Mouse (Mus musculus) natural killer cell, adult 2 months (primary cell): ENCODE results near the gene Gbx1.
A peak's percentile ranks its signal among the peaks of the same experiment; 100 is the strongest.
"Not testable (repeated sequence)": the region's sequence is repeated elsewhere in the genome, so short reads cannot be mapped to it uniquely, and the experiment has no call there.

Source experiments
- DNase-seq, 2 experiments: peaks; one replicate each; pipeline ENCODE4 v3.0.0; 2022; ENCODE audit warnings: low spot score in 2 of 2

Gbx1 gene

GRCm38 (mm10) chr5:24526889-24527230 is at the start of gene Gbx1:
Gene Gbx1 (minus strand): TSS chr5:24527202.
- no peak for DNase-seq

DNA sequence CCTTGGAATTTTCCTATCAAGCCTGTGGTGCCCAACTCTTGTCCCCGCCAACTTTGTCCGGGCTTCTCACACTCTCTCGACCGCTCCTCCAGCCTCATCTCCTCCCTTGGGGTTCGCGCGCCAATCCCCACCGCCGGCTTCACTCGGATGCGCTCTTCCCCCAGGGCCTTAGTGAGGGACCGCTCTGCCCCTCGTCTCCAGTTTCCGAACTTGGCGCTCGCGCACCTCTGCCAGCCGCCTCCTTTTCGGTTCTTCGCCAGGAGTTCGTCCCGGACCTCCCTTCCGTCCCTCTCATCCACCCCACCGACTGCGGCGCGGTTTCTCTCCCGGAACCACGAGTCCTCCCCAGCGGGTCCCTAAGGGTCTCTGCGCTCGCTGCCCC is 49.8 kb upstream of the Gbx1 start:
- no peak for DNase-seq

DNA sequence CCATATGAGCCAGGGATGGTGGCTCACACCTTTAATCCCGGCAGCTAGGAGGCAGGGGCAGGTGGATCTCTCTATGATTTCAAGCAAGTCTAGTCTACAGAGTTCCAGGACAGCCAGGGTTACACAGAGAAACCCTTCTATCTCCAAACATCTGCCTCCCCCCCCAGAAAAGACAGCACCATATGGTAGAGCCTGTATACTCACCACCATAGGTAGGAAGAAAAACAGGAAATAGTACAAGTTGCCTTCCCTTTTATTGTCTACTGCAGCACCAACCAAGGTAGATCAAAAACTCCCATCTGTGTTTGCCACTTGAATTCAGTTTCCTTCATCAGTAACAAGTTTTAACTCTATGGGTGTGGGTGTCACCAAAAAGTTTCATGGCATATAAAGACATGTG is 48.9 kb upstream of the Gbx1 start:
- DNase-seq: no peak

- DNase-seq: no peak
Observed at GRCm38 (mm10) chr5:24556709-24557108, 29.7 kb upstream of the Gbx1 start, which contains the start of gene 4931409K22Rik. Gene 4931409K22Rik (minus strand): TSS chr5:24556809.

DNA sequence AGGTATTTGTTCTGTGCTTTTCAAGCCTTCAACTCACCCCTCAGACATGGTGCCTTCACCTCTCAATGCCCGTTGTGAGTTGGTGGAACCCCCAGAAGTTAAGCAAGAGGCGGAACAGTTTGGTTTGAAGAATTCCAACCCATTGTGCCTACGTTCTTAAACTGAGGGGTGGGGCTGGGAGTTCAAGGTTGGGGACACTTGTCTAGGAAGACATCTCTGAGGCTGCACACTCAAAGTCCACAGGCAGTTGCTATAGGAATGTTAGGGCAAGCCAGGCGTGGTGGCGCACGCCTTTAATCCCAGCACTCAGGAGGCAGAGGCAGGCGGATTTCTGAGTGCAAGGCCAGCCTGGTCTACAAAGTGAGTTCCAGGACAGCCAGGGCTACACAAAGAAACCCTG is 28.3 kb upstream of the Gbx1 start:
- not testable (repeated sequence) for DNase-seq

DNA sequence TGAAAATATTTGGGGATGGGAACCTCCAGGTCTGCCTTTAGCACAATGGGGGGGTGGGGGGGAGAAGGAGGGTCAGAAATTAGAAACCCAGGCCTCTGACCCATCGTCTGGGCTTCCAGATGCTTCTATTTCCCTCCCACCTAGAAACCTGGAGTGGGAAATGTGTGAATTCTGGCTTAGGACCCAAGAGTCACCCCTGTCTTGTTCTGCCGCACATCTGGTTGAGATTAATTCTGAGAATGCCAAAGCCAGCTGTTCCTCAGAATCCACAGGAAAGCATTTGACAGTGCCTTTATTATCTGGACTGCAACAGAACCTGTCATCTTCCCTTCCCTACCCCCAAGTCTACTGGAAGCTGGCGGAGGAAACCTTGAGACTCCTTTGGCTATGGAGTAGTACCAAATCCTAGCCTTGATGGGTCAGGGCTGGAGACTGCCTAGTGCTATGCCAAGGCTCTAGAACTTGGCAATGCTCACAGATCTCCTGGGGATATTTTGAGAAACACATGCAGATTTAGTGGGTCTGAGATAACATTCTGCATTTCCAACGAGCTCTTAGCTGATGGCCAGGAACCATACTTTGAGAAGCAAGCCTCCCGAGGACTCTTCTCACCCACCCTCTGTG is 26.7 kb upstream of the Gbx1 start:
- DNase-seq: no peak

DNA sequence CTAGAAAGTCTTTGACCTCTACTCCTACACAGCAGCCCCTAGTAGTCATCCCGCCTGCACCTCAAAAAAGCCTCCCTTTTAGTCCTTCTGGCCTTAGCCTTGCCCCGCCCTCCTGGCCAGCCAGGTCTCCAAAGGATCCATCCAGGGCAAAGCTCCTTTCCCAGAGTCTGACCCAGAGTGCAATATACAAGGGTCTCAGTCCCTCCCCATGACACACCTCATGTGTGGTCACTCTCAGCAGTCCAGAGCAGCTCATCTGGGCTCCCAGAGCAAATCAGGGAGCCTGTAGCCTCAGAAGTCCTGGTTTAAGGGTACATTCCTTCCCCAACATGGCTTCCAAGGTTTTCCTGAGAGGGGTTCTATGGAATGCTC is 24.3 kb upstream of the Gbx1 start:
- no peak for DNase-seq

DNA sequence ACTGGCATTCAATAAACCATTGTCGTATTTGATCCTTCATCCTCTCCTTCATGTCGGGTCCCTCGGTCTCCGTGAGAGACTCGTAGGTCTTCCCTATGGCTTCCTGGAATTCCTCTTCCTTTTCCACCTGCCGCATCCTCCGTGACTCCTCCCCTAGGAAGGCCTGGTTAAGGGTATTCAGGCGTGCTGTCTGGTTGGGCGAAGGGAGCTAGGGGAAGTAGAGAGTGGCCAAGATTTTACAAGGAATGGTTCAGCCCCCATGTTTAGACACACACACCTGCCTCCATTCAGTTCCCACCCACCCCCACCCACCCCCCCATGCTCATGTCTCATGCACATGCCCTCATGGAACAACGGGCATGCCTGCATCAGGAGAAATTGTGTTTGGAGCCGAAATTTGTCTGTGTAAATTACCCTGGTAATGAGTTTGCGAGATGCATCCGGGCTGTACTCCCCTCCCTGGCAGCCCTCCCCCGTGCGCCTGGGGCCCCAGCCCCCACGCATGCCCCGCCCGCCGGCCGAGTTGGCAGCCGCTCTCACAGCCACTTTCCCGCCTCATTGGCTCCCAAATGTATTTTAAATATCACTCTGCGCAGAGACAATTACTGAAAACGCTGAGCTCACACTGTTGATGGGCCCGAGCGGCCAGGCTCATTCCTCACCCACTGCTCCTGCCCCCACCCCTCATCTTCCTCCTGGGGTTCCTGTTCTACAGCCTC is 23.8 kb upstream of the Gbx1 start:
- no peak for DNase-seq

DNA sequence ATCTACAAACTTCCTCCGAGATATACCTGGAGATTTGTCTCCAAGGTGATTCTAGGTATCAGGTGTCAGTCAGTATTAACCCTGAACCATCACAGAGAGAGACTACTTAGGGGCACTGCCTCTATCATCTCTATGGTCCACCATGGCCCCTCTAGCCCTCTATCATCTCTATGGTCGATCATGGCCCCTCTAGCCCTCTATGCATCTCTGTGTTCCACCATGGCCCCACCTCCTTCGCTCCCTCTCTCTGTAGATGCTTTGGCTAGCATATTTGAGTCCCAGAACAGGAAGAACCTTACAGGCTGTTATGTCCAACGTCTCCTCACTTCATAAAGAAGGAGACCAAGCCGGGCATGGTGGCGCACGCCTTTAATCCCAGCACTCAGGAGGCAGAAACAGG is 15.6 kb upstream of the Gbx1 start:
- no peak for DNase-seq

GRCm38 (mm10) chr5:24541144-24541569 is 14.2 kb upstream of the Gbx1 start:
- no peak for DNase-seq

GRCm38 (mm10) chr5:24540387-24541143 is 13.6 kb upstream of the Gbx1 start, which contains the start of gene Asb10:
Gene Asb10 (minus strand): TSS chr5:24540978.
- peak in 1 of 2 experiments; percentile 19 for DNase-seq

GRCm38 (mm10) chr5:24539571-24540296 is 12.7 kb upstream of the Gbx1 start:
- no peak for DNase-seq

DNA sequence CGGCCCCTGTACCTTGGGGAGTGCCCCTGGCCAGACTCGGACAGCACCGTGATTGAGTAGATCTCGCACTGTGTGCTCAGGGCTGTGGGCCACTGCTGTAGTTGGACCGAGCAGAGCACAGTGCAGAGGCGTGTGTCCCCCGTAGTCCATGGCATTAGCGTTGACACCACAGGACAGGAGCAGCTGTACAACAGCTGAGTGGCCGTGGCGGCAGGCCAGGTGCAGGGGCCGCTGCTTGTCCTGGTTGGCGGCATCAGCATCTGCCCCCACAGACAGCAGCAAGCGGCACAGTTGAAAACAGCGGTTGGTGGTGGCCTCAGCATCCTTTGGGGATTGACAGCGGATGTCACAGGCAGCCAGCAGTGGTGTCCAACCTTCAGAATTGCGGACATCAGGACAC is 10.6 kb upstream of the Gbx1 start:
- no peak for DNase-seq

- no peak for DNase-seq
Observed at GRCm38 (mm10) chr5:24536511-24536910, 9.5 kb upstream of the Gbx1 start.

GRCm38 (mm10) chr5:24535731-24536130 is 8.7 kb upstream of the Gbx1 start:
- DNase-seq: no peak

DNA sequence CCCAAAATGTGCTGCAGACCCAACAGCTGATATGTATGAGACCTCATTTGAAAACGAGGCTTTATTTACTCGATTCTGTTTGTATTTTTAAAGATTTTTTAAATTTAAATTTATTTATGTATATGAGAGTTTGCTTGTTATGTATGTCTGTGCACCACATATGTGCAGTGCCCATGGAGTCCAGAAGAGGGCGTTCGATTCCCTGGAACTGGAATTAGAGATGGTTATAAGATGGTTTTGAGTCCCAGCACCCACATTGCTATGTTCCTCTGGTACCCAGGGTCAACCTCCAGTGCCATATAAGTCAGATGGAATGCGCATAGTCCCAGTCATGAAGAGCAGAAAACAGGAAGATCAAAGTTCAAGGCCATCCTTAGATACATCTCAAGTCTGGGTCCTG is 7.3 kb upstream of the Gbx1 start:
- DNase-seq: no peak

DNA sequence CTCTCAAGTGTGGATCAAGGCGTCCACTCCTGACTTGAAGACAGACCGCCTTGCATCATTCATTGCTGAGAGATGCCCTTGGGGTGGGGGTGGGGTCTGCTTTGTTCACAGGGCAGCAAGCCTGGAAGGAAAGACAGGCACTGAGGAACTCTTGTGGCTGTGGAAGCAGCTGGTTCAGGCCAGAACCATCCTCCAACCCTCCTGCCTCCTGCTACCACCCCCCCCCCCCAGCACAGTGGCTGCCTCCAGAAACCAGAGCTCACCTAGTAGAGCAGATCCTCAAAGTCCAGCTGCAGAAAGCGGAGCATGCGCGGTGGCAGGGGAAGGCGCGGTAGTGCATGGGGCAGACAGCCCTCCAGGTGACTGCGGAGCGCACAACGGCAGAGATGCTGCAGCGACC is 6.4 kb upstream of the Gbx1 start:
- no peak for DNase-seq

- peak; percentile 86 to 90 for DNase-seq
Observed at GRCm38 (mm10) chr5:24530042-24530689, 3.2 kb upstream of the Gbx1 start.

GRCm38 (mm10) chr5:24527780-24528179 is 778 bp upstream of the Gbx1 start:
- DNase-seq: no peak

DNA sequence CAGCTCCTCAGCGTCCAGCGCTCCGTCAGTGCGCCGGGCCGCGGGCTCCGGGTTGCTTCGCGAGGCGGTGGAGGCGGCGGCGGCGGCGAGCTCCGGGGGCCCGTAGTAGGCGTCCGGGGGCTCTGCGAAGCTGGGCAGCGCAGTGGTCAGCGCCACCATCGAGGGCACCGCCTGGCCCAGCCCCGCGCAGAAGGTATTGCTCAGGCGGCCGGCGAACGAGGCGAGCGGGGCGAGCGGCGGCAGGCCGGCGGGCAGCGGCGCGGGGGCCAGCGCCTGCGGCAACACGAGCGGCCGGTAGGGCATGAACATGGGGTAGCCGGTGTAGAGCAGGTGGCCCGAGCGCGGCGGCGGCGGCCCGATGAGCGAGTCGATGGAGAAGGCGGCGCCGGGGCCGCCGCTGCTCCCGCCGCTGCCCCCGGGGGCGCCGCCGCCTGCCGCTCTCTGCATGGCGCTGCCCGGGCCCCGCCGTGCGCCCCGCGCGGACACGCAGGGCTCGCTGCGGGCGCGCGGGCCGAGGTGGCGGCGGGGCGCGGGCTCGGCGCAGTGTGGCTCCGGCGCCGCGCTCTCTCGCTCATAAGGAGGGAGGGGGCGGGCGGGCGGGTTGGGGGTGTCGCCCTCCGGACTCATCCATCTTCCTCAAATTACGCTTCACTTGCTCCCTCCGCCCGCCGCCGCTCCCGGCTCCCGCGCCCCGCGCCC is 663 bp downstream of the Gbx1 start:
- DNase-seq: no peak
